Mouse (Mus musculus) heart, embryonic 12.5 days (tissue): ENCODE data around the gene Hepacam. TPM values are rescaled to one million over a fixed set of nuclear protein-coding genes. Genes with fewer than 3 reads are reported as not detected.
A peak's percentile ranks its signal among the peaks of the same experiment; 100 is the strongest.

Source experiments
- ATAC-seq: fragments of 200-750 bp; cut with Nextera tagmentation; 2 replicates; pipeline ENCODE4 v1.8.0; 2017; ENCODE audit warnings: moderate TSS enrichment, moderate library complexity; ENCODE audit not compliant: insufficient number of reproducible peaks, low FRiP score
- H3K27ac ChIP-seq: fragments of 300-500 bp; sonication (generic); 2 replicates; pipeline ENCODE4 v1.5.1; 2016; ENCODE audit warnings: mild to moderate bottlenecking, moderate library complexity; ENCODE audit not compliant: poor library complexity, severe bottlenecking
- H3K27me3 ChIP-seq: fragments of 300-500 bp; sonication (generic); replicated peaks from 2 replicates; pipeline ENCODE4 v1.6.1; 2016; ENCODE audit warnings: mild to moderate bottlenecking, moderate library complexity
- H3K36me3 ChIP-seq: fragments of 300-500 bp; sonication (generic); 2 replicates; pipeline ENCODE4 v1.6.1; 2016; ENCODE audit warnings: mild to moderate bottlenecking, moderate library complexity
- H3K4me1 ChIP-seq: fragments of 300-500 bp; sonication (generic); replicated peaks from 2 replicates; pipeline ENCODE4 v1.6.1; 2016; ENCODE audit warnings: mild to moderate bottlenecking
- H3K4me2 ChIP-seq: fragments of 300-500 bp; sonication (generic); 2 replicates; pipeline ENCODE4 v1.6.1; 2016; ENCODE audit warnings: mild to moderate bottlenecking, moderate library complexity
- H3K4me3 ChIP-seq: fragments of 300-500 bp; sonication (generic); 2 replicates; pipeline ENCODE4 v1.5.1; 2016; ENCODE audit warnings: mild to moderate bottlenecking
- H3K9ac ChIP-seq: fragments of 300-500 bp; sonication (generic); 2 replicates; pipeline ENCODE4 v1.6.1; 2016; ENCODE audit warnings: mild to moderate bottlenecking, moderate library complexity
- H3K9me3 ChIP-seq: fragments of 300-500 bp; sonication (generic); replicated peaks from 2 replicates; pipeline ENCODE4 v1.6.1; 2016; ENCODE audit warnings: mild to moderate bottlenecking, moderate library complexity
- WGBS: fragments of 180-500 bp; shearing (Covaris S2); methylation state at CpG from one replicate; pipeline ENCODE4 v1.1.7; 2016; 5-methylcytosine and 5-hydroxymethylcytosine counted together
- polyA plus RNA-seq: library from polyadenylated mRNA; unstranded; fragments of >200 nt; fragmentation: Nextera tagmentation; extraction: Ambion mirVana; gene quantifications from 2 replicates; pipeline ENCODE4 v1.2.1, GENCODE M21; 2016

Hepacam gene
- polyA plus RNA-seq, 1 experiment from 2014 or later: not detected

- Histone ChIP-seq H3K4me2 (no peak overlapping the region), H3K9ac (no peak overlapping the region), H3K4me1 (peaks cover 8% of the 10 kb centered on the region), H3K27me3 (no peaks in the 10 kb centered on the region), H3K36me3 (no peaks in the 10 kb centered on the region), H3K9me3 (no peaks in the 10 kb centered on the region), H3K4me3 (no peak overlapping the region), H3K27ac (no peak overlapping the region)
- ATAC-seq: no peak
Observed at GRCm38 (mm10) chr9:37362084-37362483, 5.1 kb upstream of the Hepacam start.

- 60% methylated on average over 1 of the region's 1 CpGs for WGBS
- H3K27ac ChIP-seq: no peak overlapping the region
- no peak overlapping the region for H3K9ac ChIP-seq
- no peaks in the 10 kb centered on the region for H3K36me3 ChIP-seq
- H3K4me3 ChIP-seq: no peak overlapping the region
- no peak overlapping the region for H3K4me2 ChIP-seq
- peaks cover 8% of the 10 kb centered on the region for H3K4me1 ChIP-seq
- H3K27me3 ChIP-seq: no peaks in the 10 kb centered on the region
- no peak for ATAC-seq
- H3K9me3 ChIP-seq: no peaks in the 10 kb centered on the region
Observed at GRCm38 (mm10) chr9:37362881-37363280, 4.3 kb upstream of the Hepacam start.

DNA sequence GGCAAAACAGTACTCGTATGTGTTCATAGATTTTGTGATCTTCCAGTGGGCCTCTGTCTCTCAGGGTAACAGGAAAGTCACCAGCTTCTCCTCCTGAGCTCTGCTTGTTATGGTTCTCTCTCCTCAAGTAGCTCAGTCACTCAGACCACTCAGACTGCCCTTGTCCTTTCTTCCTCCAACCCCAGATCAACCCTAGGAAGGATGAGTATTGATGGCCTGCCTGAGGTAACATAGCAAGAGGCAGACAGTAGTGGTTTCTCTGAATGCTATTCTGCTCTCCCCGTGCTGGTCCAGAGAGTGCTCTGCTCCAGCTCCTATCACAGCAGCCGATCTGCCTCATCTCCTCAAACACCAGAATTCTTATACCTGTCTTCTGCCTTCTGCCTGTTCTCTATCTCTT, 3.6 kb upstream of the Hepacam start:
- H3K9me3 ChIP-seq: no peaks in the 10 kb centered on the region
- H3K4me3 ChIP-seq: no peak overlapping the region
- H3K27me3 ChIP-seq: no peaks in the 10 kb centered on the region
- no peak overlapping the region for H3K9ac ChIP-seq
- no peak overlapping the region for H3K27ac ChIP-seq
- WGBS: 53% methylated on average over 3 of the region's 3 CpGs
- peaks cover 8% of the 10 kb centered on the region for H3K4me1 ChIP-seq
- no peaks in the 10 kb centered on the region for H3K36me3 ChIP-seq
- ATAC-seq: no peak
- no peak overlapping the region for H3K4me2 ChIP-seq

DNA sequence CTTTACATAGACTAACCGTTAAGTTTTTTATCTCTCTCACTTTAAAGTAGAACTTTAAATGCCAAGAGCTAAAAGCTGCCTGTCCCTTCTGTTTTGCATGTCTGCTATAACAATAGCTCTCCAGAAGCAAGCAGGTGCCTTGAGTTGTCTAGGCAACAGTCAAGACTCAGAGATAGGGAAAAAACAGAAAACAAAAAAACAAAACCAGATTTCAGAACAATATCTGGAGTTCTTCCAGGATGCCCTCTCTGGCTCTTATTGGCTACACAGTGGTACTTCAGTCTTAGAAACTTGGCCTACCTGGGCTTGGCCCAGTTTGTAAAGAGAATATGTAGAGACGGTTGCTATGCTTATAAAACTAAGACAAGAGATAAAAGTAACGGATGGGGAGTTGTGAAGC, 2.8 kb upstream of the Hepacam start:
- H3K4me1 ChIP-seq: peaks cover 5% of the 10 kb centered on the region
- H3K27ac ChIP-seq: no peak overlapping the region
- H3K4me3 ChIP-seq: no peak overlapping the region
- H3K4me2 ChIP-seq: no peak overlapping the region
- H3K36me3 ChIP-seq: no peaks in the 10 kb centered on the region
- H3K9me3 ChIP-seq: no peaks in the 10 kb centered on the region
- no peaks in the 10 kb centered on the region for H3K27me3 ChIP-seq
- WGBS: 67% methylated on average over 3 of the region's 3 CpGs
- no peak overlapping the region for H3K9ac ChIP-seq
- ATAC-seq: no peak

DNA sequence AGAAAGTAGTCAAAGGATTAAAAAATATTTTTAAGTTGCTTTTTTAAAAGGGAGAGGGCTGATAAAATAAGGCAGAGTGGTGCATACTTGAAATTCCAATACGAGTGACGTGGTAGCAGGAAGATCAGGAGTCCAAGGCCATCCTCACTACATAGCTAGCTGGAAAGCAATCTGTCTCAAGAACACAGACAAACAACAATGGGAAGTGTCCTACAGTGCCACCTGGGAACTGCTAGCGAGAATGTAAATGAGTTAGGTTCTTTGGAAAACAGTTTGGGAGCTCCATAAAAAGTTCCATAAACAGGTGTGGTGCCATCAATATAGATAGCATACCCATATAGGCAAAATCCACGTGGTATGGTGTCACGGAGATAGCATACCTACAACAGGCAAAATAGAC, 1.4 kb upstream of the Hepacam start:
- Histone ChIP-seq H3K27ac (no peak overlapping the region), H3K4me2 (no peak overlapping the region), H3K36me3 (no peaks in the 10 kb centered on the region), H3K27me3 (no peaks in the 10 kb centered on the region), H3K4me3 (no peak overlapping the region), H3K9me3 (no peaks in the 10 kb centered on the region), H3K9ac (no peak overlapping the region), H3K4me1 (no peaks in the 10 kb centered on the region)
- ATAC-seq: no peak
- 42% methylated on average over 5 of the region's 5 CpGs for WGBS

GRCm38 (mm10) chr9:37368081-37368830, 1.1 kb downstream of the Hepacam start:
- WGBS: 68% methylated on average over 11 of the region's 11 CpGs

GRCm38 (mm10) chr9:37368860-37369259, 1.7 kb downstream of the Hepacam start:
- no peak overlapping the region for H3K27ac ChIP-seq
- no peak overlapping the region for H3K4me3 ChIP-seq
- no peak for ATAC-seq

More at GRCm38 (mm10) chr9:37368081-37368830, 1.1 kb downstream of the Hepacam start:
- no peaks in the 10 kb centered on the region for H3K27me3 ChIP-seq
- no peaks in the 10 kb centered on the region for H3K4me1 ChIP-seq
- no peaks in the 10 kb centered on the region for H3K36me3 ChIP-seq
- H3K4me3 ChIP-seq: no peak overlapping the region
- no peak for ATAC-seq
- no peak overlapping the region for H3K4me2 ChIP-seq
- H3K9me3 ChIP-seq: no peaks in the 10 kb centered on the region
- no peak overlapping the region for H3K27ac ChIP-seq
- H3K9ac ChIP-seq: no peak overlapping the region

DNA sequence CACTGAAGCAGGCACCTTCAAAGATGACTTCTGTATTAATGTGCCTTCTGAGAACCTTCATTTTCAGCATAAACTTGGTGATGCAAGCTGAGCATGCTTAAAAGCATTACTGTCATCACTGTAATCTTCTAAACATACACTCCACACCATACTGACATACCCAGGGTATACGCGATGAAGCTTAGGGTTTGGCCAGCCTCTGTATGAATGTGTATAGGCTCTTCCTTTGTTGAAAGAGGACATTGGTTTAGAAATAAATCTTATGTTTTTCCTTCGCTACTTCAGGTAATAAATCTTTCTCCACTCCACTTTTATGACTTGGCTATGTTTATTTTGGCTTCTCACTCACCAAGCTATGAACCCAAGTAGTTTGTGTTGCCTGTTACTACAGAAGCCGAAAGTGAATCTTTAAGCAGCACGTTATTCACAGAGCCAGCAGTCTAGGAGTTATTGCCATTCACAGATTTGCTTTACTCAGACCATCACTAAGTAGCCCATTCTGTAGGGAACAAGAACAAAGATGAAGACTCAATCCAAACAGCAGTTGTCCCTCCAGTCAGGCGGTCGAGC, 4.2 kb downstream of the Hepacam start:
- H3K4me3 ChIP-seq: no peak overlapping the region
- H3K27me3 ChIP-seq: no peaks in the 10 kb centered on the region
- ATAC-seq: no peak
- WGBS: 86% methylated on average over 7 of the region's 7 CpGs
- H3K9ac ChIP-seq: no peak overlapping the region
- no peak overlapping the region for H3K27ac ChIP-seq
- no peaks in the 10 kb centered on the region for H3K9me3 ChIP-seq
- H3K4me1 ChIP-seq: no peaks in the 10 kb centered on the region
- no peaks in the 10 kb centered on the region for H3K36me3 ChIP-seq
- no peak overlapping the region for H3K4me2 ChIP-seq

More at GRCm38 (mm10) chr9:37368860-37369259, 1.7 kb downstream of the Hepacam start:
- H3K36me3 ChIP-seq: no peaks in the 10 kb centered on the region
- no peaks in the 10 kb centered on the region for H3K27me3 ChIP-seq
- H3K9ac ChIP-seq: no peak overlapping the region
- H3K4me2 ChIP-seq: no peak overlapping the region
- 63% methylated on average over 8 of the region's 8 CpGs for WGBS
- no peaks in the 10 kb centered on the region for H3K4me1 ChIP-seq
- H3K9me3 ChIP-seq: no peaks in the 10 kb centered on the region

GRCm38 (mm10) chr9:37375718-37376117, 8.6 kb downstream of the Hepacam start:
- Histone ChIP-seq H3K4me3 (no peak overlapping the region), H3K9ac (no peak overlapping the region), H3K9me3 (no peaks in the 10 kb centered on the region), H3K36me3 (no peaks in the 10 kb centered on the region), H3K27me3 (no peaks in the 10 kb centered on the region), H3K27ac (no peak overlapping the region), H3K4me2 (no peak overlapping the region), H3K4me1 (no peaks in the 10 kb centered on the region)
- ATAC-seq: no peak
- WGBS: 92% methylated on average over 5 of the region's 5 CpGs

GRCm38 (mm10) chr9:37383161-37383560, 16.0 kb downstream of the Hepacam start:
- ATAC-seq: no peak
- Histone ChIP-seq H3K27me3 (peaks cover 40% of the 10 kb centered on the region), H3K4me3 (no peak overlapping the region), H3K9ac (no peak overlapping the region), H3K27ac (no peak overlapping the region), H3K36me3 (no peaks in the 10 kb centered on the region), H3K9me3 (no peaks in the 10 kb centered on the region), H3K4me1 (peaks cover 3% of the 10 kb centered on the region; the same call in 1 of the 2 replicates), H3K4me2 (no peak overlapping the region)
- 83% methylated on average over 6 of the region's 6 CpGs for WGBS

DNA sequence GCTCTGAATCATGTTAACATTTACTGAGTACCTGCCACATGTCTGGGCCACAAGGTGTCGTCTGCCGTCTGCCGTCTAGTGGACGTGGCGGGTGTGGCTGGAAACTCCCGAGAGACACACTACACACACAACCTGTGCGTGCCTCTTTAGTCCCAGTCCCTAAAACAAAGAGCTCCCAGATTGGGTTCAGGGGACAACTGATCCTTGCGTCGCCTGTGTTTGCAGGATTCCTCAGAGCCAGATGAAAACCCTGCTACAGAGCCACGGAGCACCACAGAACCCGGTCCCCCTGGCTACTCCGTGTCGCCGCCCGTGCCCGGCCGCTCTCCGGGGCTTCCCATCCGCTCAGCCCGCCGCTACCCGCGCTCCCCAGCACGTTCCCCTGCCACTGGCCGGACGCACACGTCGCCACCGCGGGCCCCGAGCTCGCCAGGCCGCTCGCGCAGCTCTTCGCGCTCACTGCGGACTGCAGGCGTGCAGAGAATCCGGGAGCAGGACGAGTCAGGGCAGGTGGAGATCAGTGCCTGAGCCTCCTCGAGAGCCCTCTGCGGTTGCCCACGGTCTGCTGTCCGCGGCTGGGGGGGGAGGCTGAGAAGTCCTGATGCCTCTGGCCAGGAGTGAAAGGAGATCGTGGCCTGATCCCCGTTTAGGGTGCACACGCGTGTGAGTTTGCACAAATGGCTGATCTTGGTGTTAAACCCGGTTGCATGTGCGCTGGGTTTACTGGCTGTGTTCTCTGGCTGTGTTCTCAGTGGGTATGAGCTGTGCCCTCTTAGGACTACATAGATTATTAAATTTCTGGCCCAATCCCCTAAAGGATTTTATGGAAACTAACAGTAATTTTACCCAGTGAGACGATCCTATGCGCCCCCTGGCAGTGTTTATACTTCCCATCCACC, 17.4 kb downstream of the Hepacam start:
- Histone ChIP-seq H3K27me3 (peaks cover 40% of the 10 kb centered on the region), H3K4me1 (peaks cover 3% of the 10 kb centered on the region; the same call in 1 of the 2 replicates), H3K27ac (no peak overlapping the region), H3K9me3 (no peaks in the 10 kb centered on the region), H3K4me2 (peak overlapping the region; percentile 88), H3K4me3 (peak overlapping the region; percentile 54), H3K36me3 (no peaks in the 10 kb centered on the region), H3K9ac (peak overlapping the region; percentile 64)
- ATAC-seq: peak; percentile 63
- WGBS: 8% methylated on average over 54 of the region's 54 CpGs
